Mouse (Mus musculus) G1E (cell line): ENCODE data around the gene Tbc1d2. TPM values are rescaled to one million over a fixed set of nuclear protein-coding genes. Genes with fewer than 3 reads are reported as not detected.
"Not testable (repeated sequence)": the region's sequence is repeated elsewhere in the genome, so short reads cannot be mapped to it uniquely, and the experiment has no call there.

ENCODE experiments used
- ATAC-seq: 2 replicates; pipeline ENCODE4 v1.8.0; 2016; ENCODE audit warnings: mild to moderate bottlenecking; ENCODE audit not compliant: insufficient number of reproducible peaks, poor library complexity, low FRiP score, severe bottlenecking; ENCODE audit errors: extremely low read depth
- DNase-seq: peaks from one replicate; pipeline ENCODE4 v3.0.0; 2012; ENCODE audit warnings: low spot score
- H3K27me3 ChIP-seq: 2 replicates; pipeline ENCODE4 v1.6.1; 2012; ENCODE audit warnings: mild to moderate bottlenecking, low read length, inconsistent platforms; ENCODE audit not compliant: insufficient read depth
- H3K36me3 ChIP-seq: replicated peaks from 2 replicates; pipeline ENCODE3; 2012; ENCODE audit warnings: mild to moderate bottlenecking, inconsistent platforms
- H3K4me1 ChIP-seq: 2 replicates; pipeline ENCODE4 v1.6.1; 2012; ENCODE audit warnings: low read depth, low read length, inconsistent platforms, mixed read lengths; ENCODE audit not compliant: insufficient read depth
- H3K4me3 ChIP-seq: 2 replicates; pipeline ENCODE4 v1.5.1; 2012; ENCODE audit warnings: low read depth, mild to moderate bottlenecking, inconsistent platforms, low read length, moderate library complexity, mixed read lengths
- H3K9me3 ChIP-seq: replicated peaks from 2 replicates; pipeline ENCODE4 v1.6.1; 2012; ENCODE audit warnings: inconsistent platforms
- CTCF ChIP-seq: IDR thresholded peaks from 2 replicates; pipeline ENCODE4 v1.5.1; 2012; ENCODE audit warnings: low read depth, low read length, inconsistent platforms, mixed read lengths
- GATA1 ChIP-seq: IDR thresholded peaks from 2 replicates; pipeline ENCODE4 v1.6.1; 2012; ENCODE audit warnings: borderline replicate concordance, low read length, inconsistent platforms, mixed read lengths
- GATA2 ChIP-seq: IDR thresholded peaks from 2 replicates; pipeline ENCODE4 v1.6.1; 2012; ENCODE audit warnings: low read depth, low read length, inconsistent platforms, borderline replicate concordance
- POLR2AphosphoS5 ChIP-seq: IDR thresholded peaks from 2 replicates; pipeline ENCODE4 v1.6.1; 2012; ENCODE audit warnings: low read depth, low read length, inconsistent platforms; ENCODE audit not compliant: insufficient replicate concordance
- TAL1 ChIP-seq: conservative IDR thresholded peaks from 2 replicates; pipeline ENCODE4 v1.6.1; 2012; ENCODE audit warnings: low read depth, low read length, inconsistent platforms, mixed read lengths
- polyA plus RNA-seq: library from polyadenylated mRNA; stranded (reverse); fragments of >175 nt; gene quantifications from 2 replicates; pipeline ENCODE4 v1.2.3, GENCODE M21; 2012
- total RNA-seq, 2 experiments: library from RNA; stranded (forward) in 1 of 2; stranded (reverse) in 1 of 2; fragments of 200-1000 nt in 1 of 2; fragments of >200 nt in 1 of 2; fragmentation: Nextera tagmentation in 1 of 2; gene quantifications; 2 replicates each; pipeline ENCODE4 v1.2.3; 2014 to 2017

The Tbc1d2 gene
- total and polyA plus RNA-seq, 3 experiments: 0.16 TPM; not detected in 2

- Histone ChIP-seq H3K27me3 (no peaks in the 10 kb centered on the region; the same call in 1 of the 2 replicates), H3K9me3 (no peaks in the 10 kb centered on the region), H3K4me3 (peak within 1 kb of the TSS; percentile 84), H3K36me3 (peaks cover 60% of the 10 kb centered on the region), H3K4me1 (peaks cover 76% of the 10 kb centered on the region)
- TF ChIP-seq POLR2AphosphoS5 (no peak), CTCF (peak; percentile 85), GATA1 (no peak)
- peak; percentile 46; the same call in 1 of the 2 replicates for ATAC-seq
- peak; percentile 87 for DNase-seq
These were observed 48.1 kb downstream of the Tbc1d2 start, which contains the start of gene Coro2a for GRCm38 (mm10) chr4:46601844-46602423. Coro2a (minus strand) TSS chr4:46602202.

- H3K36me3 ChIP-seq: peaks cover 60% of the 10 kb centered on the region
- DNase-seq (peak; percentile 63), ATAC-seq (no peak)
- H3K4me3 ChIP-seq: peak overlapping the region; percentile 84
- no peaks in the 10 kb centered on the region; the same call in 1 of the 2 replicates for H3K27me3 ChIP-seq
- H3K4me1 ChIP-seq: peaks cover 82% of the 10 kb centered on the region
- TF ChIP-seq GATA1 (no peak), POLR2AphosphoS5 (no peak), TAL1 (no peak), CTCF (no peak), GATA2 (no peak)
- no peaks in the 10 kb centered on the region for H3K9me3 ChIP-seq
These were observed 48.7 kb downstream of the Tbc1d2 start for GRCm38 (mm10) chr4:46601258-46601843.

GRCm38 (mm10) chr4:46600473-46601257 is 49.3 kb downstream of the Tbc1d2 start:
- DNase-seq: no peak
- Histone ChIP-seq H3K36me3 (peaks cover 61% of the 10 kb centered on the region), H3K4me3 (peak overlapping the region; percentile 84), H3K9me3 (no peaks in the 10 kb centered on the region), H3K27me3 (no peaks in the 10 kb centered on the region; the same call in 1 of the 2 replicates), H3K4me1 (peaks cover 88% of the 10 kb centered on the region)
- TF ChIP-seq GATA2 (no peak), TAL1 (no peak), POLR2AphosphoS5 (no peak), CTCF (no peak), GATA1 (no peak)
- no peak for ATAC-seq

GRCm38 (mm10) chr4:46599609-46600008 is 50.4 kb downstream of the Tbc1d2 start:
- ATAC-seq, DNase-seq, H3K27me3 ChIP-seq, H3K9me3 ChIP-seq: not testable (repeated sequence)
- H3K36me3 ChIP-seq: peaks cover 52% of the 10 kb centered on the region
- H3K4me3 ChIP-seq: peak overlapping the region; percentile 84
- H3K4me1 ChIP-seq: peaks cover 87% of the 10 kb centered on the region

- DNase-seq (no peak), ATAC-seq (no peak)
- no peaks in the 10 kb centered on the region for H3K9me3 ChIP-seq
- H3K36me3 ChIP-seq: peaks cover 55% of the 10 kb centered on the region
- no peaks in the 10 kb centered on the region for H3K27me3 ChIP-seq
- no peak for TF ChIP-seq GATA2
- TF ChIP-seq CTCF: no peak
- no peak for TF ChIP-seq TAL1
- TF ChIP-seq GATA1: no peak
- no peak for TF ChIP-seq POLR2AphosphoS5
- H3K4me1 ChIP-seq: peaks cover 85% of the 10 kb centered on the region
- peak overlapping the region; percentile 67; the same call in 1 of the 2 replicates for H3K4me3 ChIP-seq
These were observed 51.0 kb downstream of the Tbc1d2 start for GRCm38 (mm10) chr4:46598981-46599380.

GRCm38 (mm10) chr4:46598111-46598510 is 51.9 kb downstream of the Tbc1d2 start:
- H3K36me3 ChIP-seq: peaks cover 61% of the 10 kb centered on the region
- DNase-seq: no peak
- TF ChIP-seq POLR2AphosphoS5 (no peak), GATA2 (no peak), CTCF (no peak), TAL1 (no peak), GATA1 (no peak)
- H3K27me3 ChIP-seq: no peaks in the 10 kb centered on the region
- peak overlapping the region; percentile 66; the same call in 1 of the 2 replicates for H3K4me3 ChIP-seq
- H3K4me1 ChIP-seq: peaks cover 85% of the 10 kb centered on the region
- ATAC-seq: 0 out of 2 replicates have a peak, but pooled peaks have one; percentile 19
- H3K9me3 ChIP-seq: no peaks in the 10 kb centered on the region
